Mouse (Mus musculus) heart, adult 2 months (tissue): ENCODE results near the gene Pfpl. TPM values are rescaled to one million over a fixed set of nuclear protein-coding genes. Genes with fewer than 3 reads are reported as not detected.

ENCODE experiments used
- DNase-seq, 2 experiments: peaks; one replicate each; pipeline ENCODE4 v3.0.0; 2021
- H3K27ac ChIP-seq: fragments of 200-600 bp; 2 replicates; pipeline ENCODE4 v1.8.1; 2022
- H3K27me3 ChIP-seq: fragments of 200-500 bp; 2 replicates; pipeline ENCODE4 v1.6.1; 2012; ENCODE audit warnings: mild to moderate bottlenecking, low read length, inconsistent platforms, mixed read lengths; ENCODE audit not compliant: control insufficient read depth, insufficient read depth
- H3K36me3 ChIP-seq: fragments of 200-500 bp; 2 replicates; pipeline ENCODE4 v1.6.1; 2012; ENCODE audit warnings: low read length, inconsistent platforms; ENCODE audit not compliant: control insufficient read depth, insufficient read depth
- H3K4me1 ChIP-seq: fragments of 200-500 bp; 2 replicates; pipeline ENCODE4 v1.6.1; 2011; ENCODE audit warnings: low read length; ENCODE audit not compliant: control insufficient read depth, insufficient read depth
- H3K4me3 ChIP-seq: fragments of 200-600 bp; 2 replicates; pipeline ENCODE4 v1.8.1; 2022
- H3K79me2 ChIP-seq: fragments of 200-500 bp; replicated peaks from 2 replicates; pipeline ENCODE4 v1.6.1; 2012; ENCODE audit warnings: mild to moderate bottlenecking, inconsistent platforms, low read length, moderate library complexity, mixed read lengths; ENCODE audit not compliant: control insufficient read depth, insufficient read depth
- H3K9ac ChIP-seq: fragments of 200-500 bp; 2 replicates; pipeline ENCODE4 v1.6.1; 2012; ENCODE audit warnings: low read depth, mild to moderate bottlenecking, control low read depth, inconsistent platforms, low read length, mixed read lengths
- CTCF ChIP-seq: fragments of 200-600 bp; IDR thresholded peaks from 2 replicates; pipeline ENCODE4 v1.8.1; 2022; ENCODE audit warnings: antibody characterized with exemption, mild to moderate bottlenecking, moderate library complexity
- EP300 ChIP-seq: fragments of 200-500 bp; IDR thresholded peaks from 2 replicates; pipeline ENCODE4 v1.6.1; 2011; ENCODE audit warnings: low read depth, low read length, control low read depth; ENCODE audit not compliant: insufficient read depth
- POLR2A ChIP-seq: fragments of 200-500 bp; IDR thresholded peaks from 2 replicates; pipeline ENCODE4 v1.6.1; 2011; ENCODE audit warnings: mild to moderate bottlenecking, low read depth, low read length, control low read depth; ENCODE audit not compliant: insufficient read depth
- WGBS: fragments of 180-500 bp; shearing (Covaris S2); methylation state at CpG from one replicate; pipeline ENCODE4 v1.1.7; 2018; 5-methylcytosine and 5-hydroxymethylcytosine counted together
- intact Hi-C: fragments of 180-260 bp; cut with DNase I; formaldehyde crosslinking; loops from one replicate; pipeline ENCODE4 v1.15.1; 2025
- polyA plus RNA-seq: library from polyadenylated mRNA; depleted of rRNA; stranded (reverse); fragments of >200 nt; gene quantifications from 2 replicates; pipeline ENCODE4 v1.2.3, GENCODE M21; 2012
- total RNA-seq, 2 experiments: library from RNA; stranded (reverse); gene quantifications; 2 replicates each; pipeline ENCODE4 v1.2.3; 2021

Pfpl gene
- total and polyA plus RNA-seq, 3 experiments, result not detected

DNA sequence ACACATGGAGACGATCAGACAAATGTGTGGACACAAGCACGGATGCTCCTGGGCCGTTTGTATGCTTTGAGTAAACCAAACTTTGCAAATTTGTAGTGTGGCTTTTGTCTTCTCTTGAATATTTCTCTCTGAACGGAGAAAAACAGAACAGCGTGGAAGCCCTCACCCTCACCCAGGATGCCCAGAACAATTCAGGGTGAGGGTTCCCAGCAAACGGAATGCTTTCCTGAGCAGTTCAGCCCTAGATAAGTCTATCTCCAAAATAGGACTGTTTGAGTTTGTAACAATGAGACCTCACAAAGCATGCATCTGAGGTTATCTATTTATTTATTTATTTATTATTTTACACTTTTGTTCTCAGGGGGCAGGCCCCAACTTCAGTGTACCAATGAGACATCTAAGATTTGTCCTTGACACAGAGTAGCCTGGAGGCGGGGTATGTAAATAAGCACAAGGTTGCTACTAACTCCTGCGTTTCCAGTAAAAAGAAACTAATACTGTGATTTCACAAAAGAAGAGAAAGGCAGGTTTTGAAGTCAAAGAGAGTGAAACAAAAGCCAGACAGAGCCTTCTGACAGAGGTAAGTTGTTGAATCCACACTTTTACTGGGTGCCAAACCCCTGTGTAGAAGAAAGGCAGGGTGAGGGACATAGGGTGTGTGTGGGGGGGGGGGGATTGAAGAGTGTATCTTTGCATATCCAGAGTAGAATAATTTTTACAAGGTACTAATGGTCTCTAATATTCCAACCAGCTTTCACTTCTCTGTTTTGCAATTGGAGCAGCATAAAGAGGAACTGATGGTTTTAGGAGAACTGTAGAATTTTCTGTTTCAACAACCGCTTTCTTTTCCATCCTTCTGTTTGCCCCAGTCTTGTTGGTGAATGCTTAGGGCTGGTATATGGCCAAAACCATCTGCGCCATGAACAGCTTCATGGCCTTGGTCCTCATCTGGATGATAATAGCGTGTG, 32.9 kb downstream of the Pfpl start, which contains the start of gene Mpeg1:
TSS of gene Mpeg1 (plus strand) at position 498 of the 968 bp plus-strand sequence.
- intact Hi-C loops, result no loop called here
- no peaks in the 10 kb centered on the region for H3K79me2 ChIP-seq
- H3K27ac ChIP-seq, result no peak within 1 kb of the TSS
- H3K36me3 ChIP-seq, result no peaks in the 10 kb centered on the region
- H3K4me1 ChIP-seq, result no peaks in the 10 kb centered on the region
- TF ChIP-seq EP300 (no peak), CTCF (no peak), POLR2A (no peak)
- no peak for DNase-seq
- no peak within 1 kb of the TSS for H3K9ac ChIP-seq
- no peak within 1 kb of the TSS for H3K4me3 ChIP-seq
- WGBS, result 77% methylated on average over 11 of the region's 11 CpGs
- H3K27me3 ChIP-seq, result no peaks in the 10 kb centered on the region

DNA sequence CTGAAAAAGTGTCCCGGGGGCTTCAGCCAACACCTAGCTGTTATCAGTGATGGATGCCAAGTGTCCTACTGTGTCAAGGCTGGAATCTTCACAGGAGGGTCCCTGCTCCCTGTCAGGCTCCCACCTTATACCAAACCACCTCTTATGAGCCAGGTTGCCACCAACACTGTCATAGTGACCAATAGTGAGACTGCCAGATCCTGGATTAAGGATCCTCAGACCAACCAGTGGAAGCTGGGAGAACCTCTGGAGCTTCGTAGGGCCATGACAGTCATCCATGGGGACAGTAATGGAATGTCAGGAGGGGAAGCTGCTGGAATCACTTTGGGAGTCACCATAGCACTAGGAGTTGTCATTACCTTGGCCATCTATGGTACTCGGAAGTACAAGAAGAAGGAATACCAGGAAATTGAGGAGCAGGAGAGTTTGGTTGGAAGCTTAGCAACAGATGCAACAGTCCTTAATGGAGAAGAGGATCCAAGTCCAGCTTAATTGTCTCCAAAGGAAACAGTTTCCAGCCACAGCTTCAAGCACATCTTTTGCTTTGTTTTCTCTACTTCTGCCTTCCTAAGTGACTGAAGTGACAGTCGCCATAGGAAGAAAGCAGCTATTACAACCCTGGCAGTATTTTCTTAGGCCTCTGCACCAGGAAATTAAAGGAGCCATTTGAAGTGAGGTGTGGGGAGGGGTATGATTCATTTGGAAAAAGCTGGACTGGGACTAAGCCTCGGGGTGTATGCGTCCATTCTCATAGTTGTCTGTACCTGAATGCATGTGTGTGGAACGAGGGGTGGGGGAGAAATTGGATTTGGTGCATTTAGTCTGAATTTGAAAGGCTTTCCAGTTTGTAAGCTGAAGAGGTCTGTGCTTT, 35.4 kb downstream of the Pfpl start:
- whole genome bisulfite sequencing, result 64% methylated on average over 7 of the region's 7 CpGs
- intact Hi-C loops, result no loop called here
- H3K79me2 ChIP-seq, result no peaks in the 10 kb centered on the region
- H3K27ac ChIP-seq, result peak overlapping the region; percentile 40; the same call in 1 of the 2 replicates
- no peak overlapping the region for H3K4me3 ChIP-seq
- no peaks in the 10 kb centered on the region for H3K36me3 ChIP-seq
- no peaks in the 10 kb centered on the region for H3K4me1 ChIP-seq
- H3K9ac ChIP-seq, result no peak overlapping the region
- no peak for DNase-seq
- TF ChIP-seq POLR2A (no peak), CTCF (no peak)
- no peaks in the 10 kb centered on the region for H3K27me3 ChIP-seq

DNA sequence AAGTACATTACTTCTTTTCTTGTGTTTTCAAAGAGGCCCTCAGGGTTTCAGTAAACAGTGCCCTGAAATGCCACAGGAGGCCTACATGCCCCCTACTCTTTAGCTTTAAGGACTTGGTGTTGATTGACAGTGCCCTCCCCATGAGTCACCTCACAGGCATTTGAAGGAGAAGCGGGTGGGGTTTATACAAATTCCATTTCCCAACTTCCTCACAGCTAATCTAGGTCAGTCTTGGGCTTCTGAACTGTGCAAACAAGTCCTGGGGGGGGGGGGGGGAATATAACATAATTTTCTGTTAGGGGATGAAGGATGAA, 36.0 kb downstream of the Pfpl start:
- peak in 1 of 2 experiments; percentile 60 for DNase-seq
- TF ChIP-seq POLR2A, result no peak
- peak overlapping the region; percentile 40; the same call in 1 of the 2 replicates for H3K27ac ChIP-seq
- intact Hi-C loops, result no loop called here
- no peaks in the 10 kb centered on the region for H3K79me2 ChIP-seq
- no peak overlapping the region for H3K4me3 ChIP-seq
- H3K27me3 ChIP-seq, result no peaks in the 10 kb centered on the region
- no peaks in the 10 kb centered on the region for H3K4me1 ChIP-seq
- H3K9ac ChIP-seq, result no peak overlapping the region
- no peaks in the 10 kb centered on the region for H3K36me3 ChIP-seq
- 31% methylated on average over 1 of the region's 1 CpGs for WGBS

DNA sequence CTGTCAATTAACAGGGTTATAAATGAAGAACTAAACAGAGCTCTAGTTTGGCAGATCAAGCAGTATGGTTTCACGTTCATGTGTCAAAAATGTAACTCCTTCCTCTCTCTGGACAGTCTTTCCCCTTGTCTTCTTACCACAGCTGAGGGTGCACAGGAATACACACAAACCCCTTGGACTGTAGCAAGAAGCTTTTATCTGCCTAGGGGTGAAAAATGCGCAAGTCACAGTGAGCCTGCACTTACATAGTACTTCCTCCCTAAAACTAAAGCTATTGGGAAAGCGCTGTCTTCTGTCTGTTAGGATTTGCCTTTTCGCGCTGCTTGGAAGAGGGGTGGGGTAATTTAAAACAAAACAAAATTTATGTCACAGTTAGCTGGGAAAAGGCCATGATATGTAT, 36.4 kb downstream of the Pfpl start:
- intact Hi-C loops, result no loop called here
- TF ChIP-seq CTCF, result no peak
- H3K79me2 ChIP-seq, result no peaks in the 10 kb centered on the region
- H3K27me3 ChIP-seq, result no peaks in the 10 kb centered on the region
- no peak overlapping the region for H3K4me3 ChIP-seq
- H3K27ac ChIP-seq, result peak overlapping the region; percentile 19
- 75% methylated on average over 5 of the region's 5 CpGs for WGBS
- no peak overlapping the region for H3K9ac ChIP-seq
- H3K36me3 ChIP-seq, result no peaks in the 10 kb centered on the region
- DNase-seq, result no peak
- no peaks in the 10 kb centered on the region for H3K4me1 ChIP-seq

DNA sequence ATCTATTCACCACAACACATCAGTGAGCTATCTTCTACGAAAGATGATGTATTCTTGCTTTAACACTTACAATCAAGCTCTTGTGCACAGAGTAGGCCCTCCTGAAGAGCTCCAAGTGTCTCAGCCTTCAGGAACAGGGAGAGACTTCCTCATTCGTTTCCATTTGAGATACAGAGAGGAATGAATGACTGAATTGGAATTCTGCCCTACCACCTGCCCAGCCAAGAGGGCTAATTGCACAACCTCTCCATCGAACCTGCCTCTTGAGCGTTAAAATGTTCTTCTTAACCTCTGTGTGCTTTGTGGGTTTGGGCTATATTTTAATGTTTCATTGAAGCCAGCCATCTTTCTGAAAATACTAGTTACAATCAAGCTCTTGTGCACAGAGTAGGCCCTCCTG, 37.0 kb downstream of the Pfpl start:
- no peak overlapping the region for H3K9ac ChIP-seq
- no peaks in the 10 kb centered on the region for H3K27me3 ChIP-seq
- no peaks in the 10 kb centered on the region for H3K79me2 ChIP-seq
- H3K27ac ChIP-seq, result peak overlapping the region; percentile 19
- H3K4me1 ChIP-seq, result no peaks in the 10 kb centered on the region
- DNase-seq, result no peak
- intact Hi-C loops, result loop anchor here (5.0 kb wide), 2 partner anchors 32 to 38 kb away; partner anchors contain the start of gene Dtx4
- H3K36me3 ChIP-seq, result no peaks in the 10 kb centered on the region
- 63% methylated on average over 4 of the region's 4 CpGs for WGBS
- H3K4me3 ChIP-seq, result no peak overlapping the region
- no peak for TF ChIP-seq POLR2A
- no peak for TF ChIP-seq EP300
- no peak for TF ChIP-seq CTCF
